Mouse (Mus musculus) ES-E14 (cell line): ENCODE results near the gene F11. TPM values are rescaled to one million over a fixed set of nuclear protein-coding genes. Genes with fewer than 3 reads are reported as not detected.

Source experiments
- DNase-seq: peaks from one replicate; pipeline ENCODE4 v3.0.0-alpha.2; 2013; ENCODE audit warnings: low read depth, low spot score
- H3K27ac ChIP-seq: 2 replicates; pipeline ENCODE4 v1.5.1; 2012; ENCODE audit warnings: low read depth, mild to moderate bottlenecking, low read length, moderate library complexity, mixed read lengths; ENCODE audit not compliant: poor library complexity, insufficient read depth, severe bottlenecking
- H3K36me3 ChIP-seq: 2 replicates; pipeline ENCODE4 v1.6.1; 2012; ENCODE audit warnings: mild to moderate bottlenecking, low read length, moderate library complexity, mixed read lengths; ENCODE audit not compliant: control insufficient read depth, poor library complexity, insufficient read depth, severe bottlenecking
- H3K4me1 ChIP-seq, 2 experiments: fragments of 150-350 bp in 1 of 2; sonication (generic) in 1 of 2; 2 replicates each; pipeline ENCODE4 v1.6.1; 2012; ENCODE audit warnings: low read length in 2 of 2, mild to moderate bottlenecking in 1 of 2, mixed read lengths in 1 of 2; ENCODE audit not compliant: control insufficient read depth in 2 of 2, insufficient read depth in 2 of 2, poor library complexity in 1 of 2
- H3K4me3 ChIP-seq, 2 experiments: fragments of 150-350 bp in 1 of 2; sonication (generic) in 1 of 2; 2 replicates each; pipeline ENCODE4 v1.5.1; 2012; ENCODE audit warnings: low read length in 2 of 2, low read depth in 1 of 2, mild to moderate bottlenecking in 1 of 2, mixed read lengths in 1 of 2; ENCODE audit not compliant: insufficient read depth in 1 of 2, poor library complexity in 1 of 2, severe bottlenecking in 1 of 2
- H3K9ac ChIP-seq: 2 replicates; pipeline ENCODE4 v1.6.1; 2012; ENCODE audit warnings: low read depth, mild to moderate bottlenecking, low read length, mixed read lengths; ENCODE audit not compliant: poor library complexity, insufficient read depth, severe bottlenecking
- H3K9me3 ChIP-seq: fragments of 150-350 bp; sonication (generic); 2 replicates; pipeline ENCODE4 v1.6.1; 2012; ENCODE audit warnings: low read depth, mild to moderate bottlenecking, low read length; ENCODE audit not compliant: control insufficient read depth, insufficient read depth
- CHD2 ChIP-seq: IDR thresholded peaks from 2 replicates; pipeline ENCODE4 v1.6.1; 2014; ENCODE audit warnings: mild to moderate bottlenecking, low read depth, low read length, inconsistent platforms
- HCFC1 ChIP-seq: IDR thresholded peaks from 2 replicates; pipeline ENCODE4 v1.6.1; 2012; ENCODE audit warnings: low read length, inconsistent platforms, borderline replicate concordance; ENCODE audit not compliant: insufficient read depth
- MAFK ChIP-seq: IDR thresholded peaks from 2 replicates; pipeline ENCODE4 v1.6.1; 2014; ENCODE audit warnings: mild to moderate bottlenecking, low read depth, low read length, inconsistent platforms; ENCODE audit not compliant: insufficient read depth
- ZC3H11A ChIP-seq: IDR thresholded peaks from 2 replicates; pipeline ENCODE4 v1.6.1; 2012; ENCODE audit warnings: low read depth, mild to moderate bottlenecking, inconsistent platforms, low read length, borderline replicate concordance
- ZNF384 ChIP-seq: IDR thresholded peaks from 2 replicates; pipeline ENCODE4 v1.6.1; 2012; ENCODE audit warnings: low read depth, low read length, inconsistent platforms
- in situ Hi-C, 2 experiments: fragments of 600-800 bp; cut with MboI; formaldehyde crosslinking; loops; one replicate each; pipeline ENCODE4 v1.15.1; 2025; ENCODE audit warnings: low sequenced_read_pairs in 2 of 2, inconsistent platforms in 1 of 2; ENCODE audit not compliant: unreplicated experiment in 2 of 2
- total RNA-seq: library from RNA; depleted of rRNA; stranded (reverse); fragments of 300-350 nt; gene quantifications from 2 replicates; pipeline ENCODE4 v1.2.3, GENCODE M21; 2012

F11 gene
- total RNA-seq, 1 experiment, result not detected

DNA sequence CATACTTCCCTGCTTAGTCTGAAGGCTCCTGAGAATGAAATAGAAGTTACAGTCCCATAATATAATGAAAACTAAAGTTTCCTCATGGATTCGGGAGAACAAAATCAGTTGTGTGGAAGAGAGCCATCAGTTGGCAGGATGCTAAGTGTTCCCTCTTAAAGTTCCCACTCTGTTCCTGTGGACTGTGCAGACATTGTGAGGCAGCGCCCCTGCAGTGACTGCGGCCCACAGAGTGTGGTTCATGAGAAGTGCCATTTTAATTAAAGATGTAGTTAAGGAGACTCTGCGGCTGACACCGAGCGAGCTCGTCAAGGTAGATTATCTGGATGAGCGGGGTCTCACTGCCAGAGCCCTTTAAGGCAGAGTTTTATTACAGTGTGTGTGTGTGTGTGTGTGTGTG lies 40.6 kb upstream of the F11 start:
- no peaks in the 10 kb centered on the region for H3K4me1 ChIP-seq

DNA sequence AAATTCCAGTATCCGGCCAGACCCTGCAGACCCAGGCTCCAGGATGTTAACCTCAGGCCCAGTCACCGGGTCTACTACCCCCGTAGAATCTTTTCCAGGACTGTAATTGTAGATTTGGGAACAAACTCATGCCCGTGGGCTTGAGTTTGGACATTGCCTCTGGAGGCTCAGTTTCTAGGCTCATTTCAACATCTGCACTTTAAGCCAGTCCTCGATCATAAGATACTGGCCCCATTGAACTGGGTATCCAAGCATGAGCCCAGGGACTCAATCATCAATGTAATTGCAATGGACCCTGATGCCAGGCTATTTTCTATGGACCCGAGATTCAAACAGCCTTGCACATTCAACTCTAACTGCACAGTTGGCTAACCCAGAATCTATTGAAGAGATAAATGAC lies 33.4 kb upstream of the F11 start:
- Histone ChIP-seq H3K4me1 (no peaks in the 10 kb centered on the region), H3K9ac (no peak overlapping the region), H3K9me3 (no peaks in the 10 kb centered on the region), H3K27ac (no peak overlapping the region), H3K36me3 (no peaks in the 10 kb centered on the region), H3K4me3 (no peak overlapping the region)
- DNase-seq, result no peak
- in situ Hi-C loops, result no loop called here
- no peak for TF ChIP-seq ZNF384
- no peak for TF ChIP-seq HCFC1
- no peak for TF ChIP-seq CHD2
- no peak for TF ChIP-seq ZC3H11A
- no peak for TF ChIP-seq MAFK

More for the DNA sequence above, 40.6 kb upstream of the F11 start:
- Histone ChIP-seq H3K36me3 (no peaks in the 10 kb centered on the region), H3K27ac (no peak overlapping the region), H3K9me3 (no peaks in the 10 kb centered on the region), H3K4me3 (no peak overlapping the region), H3K9ac (no peak overlapping the region)
- in situ Hi-C loops, result no loop called here
- TF ChIP-seq ZC3H11A, result no peak
- no peak for TF ChIP-seq MAFK
- TF ChIP-seq ZNF384, result no peak
- no peak for TF ChIP-seq HCFC1
- TF ChIP-seq CHD2, result no peak
- DNase-seq, result no peak

DNA sequence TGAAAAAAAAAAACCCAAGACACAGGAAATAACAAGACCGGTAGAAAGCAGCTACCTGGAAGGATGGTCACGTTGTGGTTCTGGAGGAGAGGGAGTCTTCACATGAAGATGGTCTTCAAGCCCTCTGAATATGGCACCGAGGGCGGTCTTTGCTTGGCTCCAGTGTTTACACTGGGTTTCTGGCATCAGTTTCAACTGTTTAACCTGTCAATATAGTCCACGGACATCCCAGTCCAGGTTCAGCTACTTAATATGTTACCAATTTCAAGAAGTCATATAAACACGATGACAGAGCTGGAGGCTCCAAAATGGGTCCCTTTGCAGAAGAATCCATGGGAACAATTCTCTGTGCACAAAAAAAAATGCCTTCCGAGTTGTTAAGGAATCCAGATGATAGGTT lies 32.9 kb upstream of the F11 start, which contains the start of gene Klkb1:
Gene Klkb1, minus strand, starts transcription at position 173 of the 400 bp plus-strand sequence.
- no peaks in the 10 kb centered on the region for H3K4me1 ChIP-seq
- no peak within 1 kb of the TSS for H3K4me3 ChIP-seq
- H3K9ac ChIP-seq, result no peak within 1 kb of the TSS
- no peak within 1 kb of the TSS for H3K27ac ChIP-seq
- no peaks in the 10 kb centered on the region for H3K36me3 ChIP-seq
- in situ Hi-C loops, result no loop called here
- DNase-seq, result no peak
- TF ChIP-seq CHD2 (no peak), ZC3H11A (no peak), ZNF384 (no peak), MAFK (no peak), HCFC1 (no peak)
- no peaks in the 10 kb centered on the region for H3K9me3 ChIP-seq

DNA sequence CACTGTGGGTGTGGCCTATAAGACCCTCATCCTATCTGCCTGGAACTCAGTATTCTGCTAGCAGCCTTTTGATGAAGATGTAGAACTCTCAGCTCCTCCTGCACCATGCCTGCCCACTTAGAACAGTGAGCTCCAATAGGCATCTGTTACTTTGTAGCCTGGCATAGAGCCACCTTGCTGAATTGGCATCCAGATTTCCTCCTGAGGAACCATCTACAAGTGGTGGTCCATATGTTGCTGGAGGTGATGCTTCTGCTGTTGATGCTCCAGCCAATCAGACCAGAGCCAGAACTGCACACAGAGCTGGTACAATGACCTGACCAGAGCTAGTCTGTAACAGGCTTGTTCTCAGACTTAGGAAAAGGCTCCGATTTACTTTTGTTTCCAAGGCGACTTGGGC lies 30.0 kb upstream of the F11 start:
- in situ Hi-C loops, result no loop called here
- H3K4me1 ChIP-seq, result no peaks in the 10 kb centered on the region
- no peak overlapping the region for H3K4me3 ChIP-seq
- no peak overlapping the region for H3K27ac ChIP-seq
- no peaks in the 10 kb centered on the region for H3K36me3 ChIP-seq
- H3K9me3 ChIP-seq, result no peaks in the 10 kb centered on the region
- DNase-seq, result no peak
- H3K9ac ChIP-seq, result no peak overlapping the region
- TF ChIP-seq ZNF384, result no peak
- no peak for TF ChIP-seq HCFC1
- TF ChIP-seq ZC3H11A, result no peak
- no peak for TF ChIP-seq CHD2

DNA sequence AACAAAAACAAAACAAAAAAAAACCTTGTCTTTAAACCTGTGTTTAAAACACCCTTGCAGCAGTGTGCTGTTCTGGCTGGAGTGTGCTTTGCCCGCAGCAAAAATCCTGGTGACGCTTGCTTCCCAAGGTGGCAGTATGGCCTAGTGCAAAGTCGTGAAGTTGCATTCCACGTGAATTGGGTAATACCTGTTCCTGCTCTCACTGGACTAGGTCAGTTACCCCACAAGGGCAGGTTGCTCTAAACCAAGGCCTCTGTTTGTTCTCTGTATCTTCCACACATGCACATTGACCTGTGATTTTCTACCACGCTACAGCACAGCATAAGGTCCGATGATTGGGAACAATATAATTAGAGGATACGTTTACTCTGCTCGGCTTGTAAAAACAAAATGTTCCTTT lies 19.8 kb upstream of the F11 start:
- no peak for TF ChIP-seq CHD2
- no peak for TF ChIP-seq MAFK
- no peak for TF ChIP-seq ZNF384
- TF ChIP-seq HCFC1, result no peak
- no peak for TF ChIP-seq ZC3H11A
- in situ Hi-C loops, result no loop called here
- H3K4me3 ChIP-seq, result no peak overlapping the region
- H3K4me1 ChIP-seq, result no peaks in the 10 kb centered on the region
- H3K9ac ChIP-seq, result no peak overlapping the region
- no peaks in the 10 kb centered on the region for H3K9me3 ChIP-seq
- H3K27ac ChIP-seq, result no peak overlapping the region
- DNase-seq, result no peak
- H3K36me3 ChIP-seq, result no peaks in the 10 kb centered on the region
